Mouse (Mus musculus): ENCODE measurements around the gene Grip1.

DNA sequence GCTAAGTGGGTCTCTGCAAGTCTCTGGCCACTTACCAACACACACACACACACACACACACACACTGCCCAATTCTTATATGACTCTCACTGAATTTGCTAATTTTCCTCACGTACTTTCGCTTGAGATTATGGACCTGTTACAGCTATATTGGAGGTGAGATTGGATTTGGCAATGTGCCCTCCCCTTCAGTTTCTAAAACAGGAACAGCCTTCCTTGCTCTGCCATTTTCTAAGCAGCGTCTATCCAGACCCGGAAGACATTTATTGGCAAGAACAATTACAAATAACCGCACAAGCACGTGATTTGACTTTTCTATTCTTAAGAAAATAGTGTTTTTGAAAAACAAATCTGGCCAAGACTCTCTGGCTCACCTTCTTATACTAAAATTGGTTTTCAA lies 590.6 kb downstream of the Grip1 start:
- TF ChIP-seq CTCF (IDR thresholded peaks at IDR 0.05; ENCODE audit: low read depth): no peak
- TF ChIP-seq EP300 (optimal IDR thresholded peaks at IDR 0.05): no peak

Measured in stomach, postnatal 0 days (tissue).